Mouse (Mus musculus): ENCODE results near the gene Lmo2. TPM values are rescaled to one million over a fixed set of nuclear protein-coding genes. Genes with fewer than 3 reads are reported as not detected.

Gene Lmo2
- total and polyA plus RNA-seq, 3 experiments: 19.1 to 31.8 (median 24.0) TPM

Other genes starting within 250 kb of the Lmo2 start
- gene Nat10, start 196.7 kb upstream of the Lmo2 start, total RNA-seq (2021): 10 to 100 TPM; 38.5 to 56.8 TPM
- 43.3 and 58.2 TPM in 2 replicates for gene Nat10, start 196.7 kb upstream of the Lmo2 start, polyA plus RNA-seq (2012; rRNA removed)
- 100 to 1,000 TPM; 356 to 495 TPM for gene Caprin1, start 160.3 kb upstream of the Lmo2 start, total RNA-seq (2021)
- gene Caprin1, start 160.3 kb upstream of the Lmo2 start, polyA plus RNA-seq (2012; rRNA removed): 224 and 272 TPM in 2 replicates
- 10 to 100 TPM; 66.3 to 77.9 TPM for gene Fbxo3, start 69.7 kb downstream of the Lmo2 start, total RNA-seq (2021)
- 9.3 and 12.8 TPM in 2 replicates for gene Fbxo3, start 69.7 kb downstream of the Lmo2 start, polyA plus RNA-seq (2012; rRNA removed)
- gene 4931422A03Rik, start 70.4 kb downstream of the Lmo2 start, total RNA-seq (2021): not detected
- gene 4931422A03Rik, start 70.4 kb downstream of the Lmo2 start, polyA plus RNA-seq (2012; rRNA removed): not detected in 2 replicates
- under 1 TPM; 0.17 to 0.49 TPM for gene Gm10912, start 107.8 kb downstream of the Lmo2 start, total RNA-seq (2021)
- 0.13 and 0.24 TPM in 2 replicates for gene Gm10912, start 107.8 kb downstream of the Lmo2 start, polyA plus RNA-seq (2012; rRNA removed)
- gene Gm10799, start 110.6 kb downstream of the Lmo2 start, total RNA-seq (2021): not detected
- not detected in 2 replicates for gene Gm10799, start 110.6 kb downstream of the Lmo2 start, polyA plus RNA-seq (2012; rRNA removed)
- 10 to 100 TPM; 10.5 to 12.5 TPM for gene Cd59b, start 111.9 kb downstream of the Lmo2 start, total RNA-seq (2021)
- gene Cd59b, start 111.9 kb downstream of the Lmo2 start, polyA plus RNA-seq (2012; rRNA removed): 7.8 and 10.6 TPM in 2 replicates
- gene Cd59a, start 137.8 kb downstream of the Lmo2 start, total RNA-seq (2021): 100 to 1,000 TPM; 113 to 117 TPM
- gene Cd59a, start 137.8 kb downstream of the Lmo2 start, polyA plus RNA-seq (2012; rRNA removed): 24.5 and 30.9 TPM in 2 replicates
- 1 to 10 TPM in 1 of 2 experiments, under 1 TPM in 1; 0.73 to 1.6 TPM for gene A930018P22Rik, start 164.8 kb downstream of the Lmo2 start, total RNA-seq (2021)
- gene A930018P22Rik, start 164.8 kb downstream of the Lmo2 start, polyA plus RNA-seq (2012; rRNA removed): 1.8 and 3.3 TPM in 2 replicates